Mouse (Mus musculus) adrenal gland, postnatal 4 days (tissue): ENCODE measurements at regions not wholly inside any gene's neighbourhood (a gene's known extent, or its start where the extent isn't known, plus 50 kb on each side); places are given as distances from the start of the nearest gene placed in this dataset.

ENCODE experiments used
- DNase-seq, 2 experiments: peaks; one replicate each; pipeline ENCODE4 v3.0.0; 2021 to 2022; ENCODE audit warnings: low spot score in 2 of 2, mixed read lengths in 2 of 2

DNA sequence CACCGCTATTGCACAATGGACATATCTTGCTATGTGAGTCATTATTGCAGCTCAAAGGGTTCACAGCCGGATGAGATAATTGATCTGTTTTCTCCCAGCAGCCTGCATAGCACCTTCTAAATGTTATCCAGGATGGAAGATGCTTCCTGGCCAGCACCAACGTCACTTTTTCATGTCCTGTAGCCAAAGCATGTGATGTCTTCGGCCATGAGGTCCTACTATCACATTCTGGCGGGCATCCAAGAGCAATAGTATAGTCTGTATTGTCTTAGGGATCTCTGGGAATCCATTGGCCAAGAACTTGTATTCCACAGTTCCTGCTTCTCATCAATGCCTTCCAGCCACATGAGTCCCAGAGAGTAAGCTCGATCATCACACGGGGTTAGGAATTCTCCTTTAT, 70.6 kb downstream of the Npy start:
- no peak for DNase-seq

DNA sequence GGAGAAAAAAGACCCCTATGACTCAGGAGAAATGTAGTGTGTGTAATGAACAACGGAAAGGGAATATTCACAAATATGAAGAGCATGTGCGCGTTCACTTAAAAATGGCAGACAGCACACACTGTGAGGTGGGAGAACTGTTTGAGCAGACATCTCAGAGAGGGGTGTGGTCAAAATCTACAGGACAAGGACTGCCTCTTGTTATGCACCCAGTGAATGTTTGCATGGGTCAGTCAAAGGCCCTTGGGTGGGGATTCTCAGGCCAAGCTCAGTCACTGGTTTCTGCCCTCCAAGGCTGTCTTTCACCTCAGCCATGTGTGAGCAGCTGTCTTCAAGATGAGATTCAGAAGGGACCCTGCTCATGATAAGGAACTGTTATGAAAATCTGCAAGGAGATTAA, 76.6 kb downstream of the Npy start:
- no peak for DNase-seq

DNA sequence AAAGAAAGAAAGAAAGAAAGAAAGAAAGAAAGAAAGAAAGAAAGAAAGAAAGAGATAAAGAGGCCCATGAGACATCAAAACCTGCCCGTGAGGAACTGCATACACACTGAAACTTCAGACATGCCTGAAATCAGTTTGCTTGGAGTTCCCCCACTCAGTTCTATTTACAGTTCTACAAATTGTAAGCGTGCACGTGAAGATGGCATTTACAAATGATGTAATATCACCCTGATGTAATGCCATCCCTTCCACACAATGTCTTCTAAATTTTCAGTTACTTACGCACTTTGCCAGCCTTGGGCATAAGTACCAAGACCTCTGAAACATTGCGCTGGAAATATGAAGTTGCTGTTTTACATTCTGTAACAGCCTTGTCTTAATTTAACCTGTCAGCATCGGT, 79.0 kb downstream of the Npy start:
- no peak for DNase-seq

DNA sequence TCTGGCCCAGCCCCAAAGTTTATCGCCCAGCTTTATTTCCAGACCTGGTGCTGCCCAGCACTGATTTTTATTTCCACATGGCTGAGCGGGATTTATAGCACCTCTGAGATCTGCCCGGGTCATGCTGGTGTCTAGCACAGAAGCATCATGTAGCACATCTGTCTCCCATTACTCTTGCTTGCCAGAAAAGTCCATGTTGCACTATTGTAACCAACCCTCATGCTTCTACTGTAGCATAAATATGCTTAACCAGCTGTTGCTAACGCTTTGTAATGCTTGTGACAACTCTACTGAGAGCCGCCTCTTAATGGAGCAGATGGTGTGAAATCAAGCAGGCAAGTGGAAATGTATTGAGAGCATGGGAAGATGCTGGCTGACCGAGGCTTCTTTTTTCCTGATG, 81.5 kb downstream of the Npy start:
- no peak for DNase-seq

DNA sequence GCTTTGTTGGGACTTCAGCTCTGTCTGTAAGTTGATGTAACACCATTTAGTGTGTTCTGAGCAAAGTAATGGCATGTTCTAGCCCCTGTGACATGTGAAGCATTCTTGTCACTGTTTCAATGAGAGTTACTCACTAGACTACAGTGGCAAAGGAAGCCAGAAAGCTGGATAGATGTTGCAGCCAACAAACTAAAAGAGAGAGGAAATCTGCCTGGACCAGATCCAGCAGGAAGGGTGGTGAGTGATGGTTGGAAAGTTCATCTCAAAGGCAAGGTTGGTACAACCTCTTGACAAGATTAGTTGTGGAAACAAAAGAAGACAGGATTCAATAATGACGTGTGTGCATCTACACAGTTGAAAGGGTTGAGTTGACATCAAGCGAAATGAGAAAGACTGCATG, 83.9 kb downstream of the Npy start:
- DNase-seq: no peak

DNA sequence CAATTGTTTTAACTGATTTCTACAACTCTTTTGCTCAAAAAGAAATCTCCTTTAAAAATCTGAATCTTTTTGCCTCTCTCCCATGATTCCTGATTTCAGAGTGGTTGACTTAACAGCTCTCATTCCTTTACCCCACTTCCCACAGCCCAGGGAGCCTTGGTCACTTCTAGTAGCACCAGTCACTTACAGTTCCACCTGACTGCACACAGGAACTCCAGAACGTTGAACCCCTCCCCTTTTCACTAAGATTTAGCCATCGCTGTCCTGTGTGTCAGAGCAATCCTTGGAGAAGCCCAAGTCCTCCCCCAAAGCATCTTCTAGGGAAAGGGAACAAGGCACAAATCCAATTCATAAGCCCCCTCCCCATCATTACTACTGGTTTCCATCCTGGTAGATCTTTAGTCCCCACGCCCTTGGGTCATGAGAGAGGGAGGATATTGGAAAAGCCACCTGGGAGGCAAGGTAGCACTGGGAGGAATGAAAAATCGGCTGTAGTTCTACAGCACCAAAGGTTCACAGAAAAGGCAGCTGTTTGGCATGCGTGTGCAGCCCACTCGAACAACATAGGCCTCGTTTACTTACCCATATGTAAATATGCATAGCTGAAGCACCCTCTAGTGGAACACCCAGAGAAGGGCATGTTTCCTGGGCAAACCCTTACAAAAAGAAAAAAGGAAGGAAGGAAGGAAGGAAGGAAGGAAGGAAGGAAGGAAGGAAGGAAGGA, 96.7 kb downstream of the Npy start:
- DNase-seq: no peak

DNA sequence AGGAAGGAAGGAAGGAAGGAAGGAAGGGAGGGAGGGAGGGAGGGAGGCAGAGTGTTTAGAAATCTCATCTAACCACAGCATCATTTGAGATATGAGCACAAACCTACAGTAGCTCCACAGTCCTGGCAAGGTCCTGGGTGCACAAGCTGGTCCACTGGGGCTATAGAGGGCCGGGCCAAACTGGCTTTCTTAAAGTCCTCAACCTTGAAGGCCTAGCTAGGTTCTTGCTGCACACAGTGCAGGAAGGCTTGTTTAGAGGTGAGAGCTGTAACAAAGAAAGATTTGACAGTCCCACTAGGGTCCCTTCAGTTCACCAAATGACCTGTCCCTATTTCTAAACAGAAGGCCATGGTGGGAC, 97.3 kb downstream of the Npy start:
- no peak for DNase-seq

DNA sequence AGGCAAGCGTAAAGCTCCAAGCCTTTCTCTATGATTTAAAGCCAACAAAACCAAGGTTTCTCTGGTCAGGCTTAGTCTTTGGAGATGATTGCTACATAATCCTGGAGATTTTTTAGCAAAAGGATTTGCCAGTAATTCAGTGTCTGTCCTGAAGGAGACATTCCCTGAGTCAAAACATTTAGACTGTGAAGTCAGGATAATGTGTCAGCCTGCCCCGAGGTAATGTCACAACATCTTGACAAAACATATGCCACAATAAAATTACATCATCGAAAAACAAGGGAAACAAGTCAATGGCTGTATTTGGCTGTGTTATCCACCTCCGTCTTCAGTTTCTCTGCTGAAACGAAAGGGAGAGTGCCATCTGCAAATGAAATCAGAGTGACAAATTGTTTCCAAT, 101.8 kb downstream of the Npy start:
- no peak for DNase-seq

DNA sequence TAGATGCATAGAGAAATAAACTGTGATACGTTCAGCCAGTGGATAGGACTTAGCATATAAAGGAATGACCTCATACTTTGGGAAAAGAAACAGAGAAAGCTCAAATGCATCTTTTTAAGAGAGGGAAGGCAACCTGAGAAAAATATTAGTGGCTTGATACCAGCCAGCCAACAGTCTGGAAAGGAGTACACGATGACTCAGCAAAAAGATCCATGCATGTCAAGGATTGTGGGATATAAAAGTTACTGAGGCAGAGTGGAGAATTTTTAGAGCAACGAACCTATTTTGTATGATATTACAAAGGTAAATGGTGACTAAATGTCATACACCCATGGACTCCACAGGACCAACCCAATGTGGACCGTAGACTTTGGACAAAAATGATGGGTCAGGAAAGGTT, 105.6 kb downstream of the Npy start:
- no peak for DNase-seq

DNA sequence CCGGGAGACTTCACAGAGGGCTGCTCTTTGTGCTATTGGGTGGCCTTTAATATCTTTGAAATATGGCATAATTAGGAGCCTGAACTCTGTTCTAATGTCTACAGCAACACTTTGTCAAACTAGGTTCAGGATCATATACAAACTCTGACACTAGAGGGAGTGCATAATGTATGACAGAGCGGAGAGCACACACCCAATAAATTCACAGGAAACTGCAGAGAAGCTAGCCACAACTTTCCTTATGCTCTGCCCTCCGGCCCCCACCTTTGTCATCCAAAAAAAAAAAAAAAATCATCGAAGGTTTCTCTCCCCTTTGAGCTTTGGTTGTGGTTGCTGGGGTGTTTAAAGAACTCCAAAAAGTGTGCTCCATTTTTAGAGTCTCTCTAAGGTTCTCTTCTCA, 107.6 kb downstream of the Npy start:
- DNase-seq: no peak

DNA sequence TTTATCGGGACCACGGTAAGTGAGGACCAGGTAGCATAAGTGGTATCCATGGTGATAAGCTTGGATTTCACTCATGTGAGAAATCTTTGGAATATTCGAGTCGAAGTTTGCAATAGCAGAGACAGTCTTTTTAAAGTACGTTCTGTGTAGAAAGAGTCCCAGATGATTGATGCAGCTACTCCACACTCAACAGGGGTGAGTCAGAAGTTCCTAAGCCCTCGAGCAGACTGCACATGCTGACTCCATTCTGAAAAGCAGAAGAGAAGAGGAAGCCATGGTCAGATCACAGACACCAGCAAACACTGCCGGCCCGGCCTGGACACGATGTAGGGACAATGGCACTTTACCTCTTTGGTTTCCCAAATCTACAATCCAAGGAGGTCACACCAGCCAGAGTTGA, 120.6 kb downstream of the Npy start:
- no peak for DNase-seq

DNA sequence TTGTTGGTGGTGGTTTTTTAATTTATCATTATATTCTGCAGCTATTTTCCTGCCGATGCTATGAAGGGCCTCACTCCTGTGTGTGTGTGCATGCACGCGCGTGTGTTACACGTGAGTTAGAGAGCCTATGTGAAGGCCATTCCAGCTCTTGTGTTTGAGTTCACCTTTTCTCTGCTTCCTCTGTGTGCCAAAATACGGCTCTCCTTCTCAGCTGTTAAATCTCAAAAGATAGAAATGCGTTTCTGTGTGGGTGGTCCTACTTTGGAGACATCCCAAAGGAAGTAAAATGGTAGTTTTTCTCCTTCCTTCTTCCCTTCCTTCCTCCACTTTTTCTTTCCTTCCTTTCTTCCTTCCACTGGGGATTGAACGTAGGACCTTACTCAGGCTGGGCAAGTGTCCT, 136.4 kb downstream of the Npy start:
- no peak for DNase-seq

DNA sequence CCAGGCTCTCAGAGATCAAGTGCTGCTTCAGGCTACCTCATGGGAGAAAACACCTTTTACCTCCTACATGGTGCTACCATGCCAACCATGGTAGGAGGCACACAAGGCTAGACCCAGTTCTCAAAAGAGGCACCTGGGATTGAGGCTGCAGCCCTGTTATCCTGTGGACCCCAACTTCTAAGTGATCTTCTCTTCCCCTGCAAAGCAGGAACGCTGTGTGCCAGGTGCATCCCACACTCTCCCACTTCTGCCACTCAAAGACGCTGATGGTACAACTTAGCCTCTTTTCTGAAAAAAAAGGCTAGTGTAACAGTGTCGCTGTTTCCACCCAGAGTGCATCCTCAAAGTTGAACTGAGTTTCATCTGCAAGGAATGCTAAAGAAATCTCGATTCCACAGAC, 138.7 kb downstream of the Npy start:
- DNase-seq: no peak

DNA sequence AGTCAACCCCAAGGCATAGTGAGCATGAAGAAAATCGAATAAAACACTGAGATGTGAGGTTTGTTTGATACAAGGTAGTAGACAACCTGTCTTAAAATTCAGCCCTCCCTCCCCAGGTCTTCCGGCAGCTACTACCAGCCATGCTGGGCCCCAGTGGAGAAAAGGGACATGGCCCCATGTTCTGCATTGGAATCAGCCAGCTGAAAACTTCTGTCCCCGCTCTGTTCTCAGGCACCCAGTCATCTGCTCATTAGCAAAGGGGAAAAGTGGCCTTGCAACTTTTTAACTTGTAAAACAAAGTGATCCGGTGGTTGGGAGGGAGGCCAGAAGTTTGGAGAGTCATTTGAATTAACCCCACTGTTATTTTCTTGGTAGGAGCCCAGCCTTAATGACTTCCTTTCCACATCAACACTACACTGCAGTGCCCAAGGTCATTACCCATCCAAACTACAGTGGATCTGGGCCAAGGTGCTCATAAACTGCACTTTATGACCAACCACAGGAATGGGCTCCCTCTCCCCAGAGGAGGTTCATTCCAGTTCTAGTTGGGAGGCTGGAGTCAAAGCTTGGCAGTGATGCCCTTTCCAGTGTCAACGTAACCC, 143.5 kb downstream of the Npy start:
- DNase-seq: no peak

DNA sequence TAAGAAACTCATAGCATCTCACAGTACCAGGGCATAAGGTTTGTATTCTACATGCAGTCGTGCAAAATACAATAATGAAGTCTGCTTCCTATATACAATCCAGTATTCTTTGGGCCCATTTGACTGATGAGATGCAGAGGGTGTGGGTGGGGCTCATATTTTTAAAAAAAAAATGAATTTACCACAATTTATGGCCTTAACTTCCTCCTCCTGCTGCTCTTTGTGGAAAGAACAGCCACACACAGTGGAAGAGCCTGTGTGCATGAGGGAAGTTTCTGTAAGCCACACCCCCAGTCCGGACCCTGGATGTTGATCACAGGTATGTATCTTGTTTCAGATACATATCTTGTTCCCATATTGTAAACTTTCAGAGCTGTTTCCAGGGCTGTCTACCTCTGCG, 143.5 kb upstream of the Mpp6 start:
- DNase-seq: no peak

DNA sequence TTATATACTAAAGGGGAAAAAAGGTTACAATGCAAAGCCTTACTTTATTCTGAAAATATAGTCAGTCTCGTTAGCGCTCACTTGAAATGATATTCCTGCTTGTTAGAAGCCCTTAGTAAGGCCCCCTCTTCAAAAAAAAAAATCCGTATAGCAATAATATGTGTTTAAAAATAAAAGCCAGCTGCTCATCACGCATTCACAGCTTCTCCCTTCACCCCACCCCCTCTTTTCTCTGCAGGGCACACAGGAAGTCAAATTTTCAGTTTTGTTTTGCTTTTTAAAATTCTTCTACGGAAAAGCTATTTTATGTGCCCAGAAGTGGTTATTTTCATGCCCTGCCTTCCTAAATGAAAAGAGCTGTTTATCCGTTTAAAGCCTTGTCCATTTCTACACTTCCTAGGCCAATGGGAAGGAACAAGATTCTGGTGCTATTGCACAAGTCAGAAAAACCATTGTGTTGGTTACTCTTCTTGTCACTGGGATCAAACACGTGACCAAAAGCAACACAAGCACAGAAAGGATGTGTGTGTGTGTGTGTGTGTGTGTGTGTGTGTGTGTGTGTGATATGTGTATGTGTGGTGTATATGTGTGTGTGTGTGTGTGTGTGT, 136.7 kb upstream of the Mpp6 start:
- DNase-seq: no peak

DNA sequence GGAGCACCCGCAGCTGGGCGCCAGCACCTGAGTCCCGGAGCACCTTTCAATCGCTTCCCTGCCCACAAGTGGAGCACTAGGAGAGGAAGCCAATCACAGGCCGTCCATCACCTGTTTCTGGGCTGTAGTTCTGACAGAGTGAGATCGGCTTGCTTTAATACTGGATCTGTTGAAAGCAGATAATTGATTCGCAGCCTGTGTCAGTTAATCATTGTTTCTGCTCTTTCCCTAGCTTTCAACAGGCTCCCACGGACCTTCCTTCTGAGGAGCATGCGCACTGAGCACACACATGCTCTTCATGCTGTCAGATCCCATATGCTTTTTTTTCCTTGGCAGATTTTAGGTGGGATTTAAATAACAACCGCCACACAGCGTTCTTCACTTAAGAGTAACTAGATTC, 132.3 kb upstream of the Mpp6 start:
- DNase-seq: no peak

DNA sequence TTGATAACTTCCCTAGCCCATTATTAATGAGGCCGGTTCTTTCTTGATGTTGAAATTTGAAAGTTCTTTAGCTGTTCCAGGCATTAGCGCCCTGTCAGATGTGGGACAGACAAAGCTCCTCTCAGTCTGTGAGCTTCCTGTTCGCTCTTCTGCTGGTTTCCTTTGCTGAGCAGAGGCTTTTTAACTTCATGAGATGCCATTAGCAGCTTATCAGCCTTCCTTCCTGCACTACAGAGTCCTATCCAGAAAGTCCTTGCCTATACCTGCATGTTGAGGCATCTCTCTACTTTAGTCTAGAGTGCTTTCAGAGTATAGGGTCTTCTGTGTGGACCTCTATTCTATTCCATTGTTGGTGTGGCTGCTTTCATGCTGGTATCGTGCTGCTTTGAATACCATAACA, 126.3 kb upstream of the Mpp6 start:
- DNase-seq: no peak

DNA sequence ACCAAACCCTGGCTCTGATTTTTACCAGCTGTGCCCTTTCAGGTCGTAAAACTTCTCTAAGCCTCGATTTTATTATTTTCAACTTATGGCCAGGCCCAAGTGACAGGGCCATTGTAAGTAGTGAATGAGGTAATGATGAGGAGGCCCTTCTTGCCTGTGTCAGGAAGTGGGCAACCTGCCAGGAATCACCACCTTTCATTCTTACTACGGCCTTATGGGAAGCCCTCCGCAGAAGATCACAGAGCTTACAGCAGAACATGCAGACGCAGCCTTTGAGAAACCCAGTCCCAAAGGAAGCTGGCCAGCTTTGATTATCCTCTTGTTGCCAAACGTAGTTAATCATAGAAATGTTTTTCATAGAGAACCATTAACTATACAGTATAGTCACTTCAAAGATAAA, 124.9 kb upstream of the Mpp6 start:
- DNase-seq: no peak

DNA sequence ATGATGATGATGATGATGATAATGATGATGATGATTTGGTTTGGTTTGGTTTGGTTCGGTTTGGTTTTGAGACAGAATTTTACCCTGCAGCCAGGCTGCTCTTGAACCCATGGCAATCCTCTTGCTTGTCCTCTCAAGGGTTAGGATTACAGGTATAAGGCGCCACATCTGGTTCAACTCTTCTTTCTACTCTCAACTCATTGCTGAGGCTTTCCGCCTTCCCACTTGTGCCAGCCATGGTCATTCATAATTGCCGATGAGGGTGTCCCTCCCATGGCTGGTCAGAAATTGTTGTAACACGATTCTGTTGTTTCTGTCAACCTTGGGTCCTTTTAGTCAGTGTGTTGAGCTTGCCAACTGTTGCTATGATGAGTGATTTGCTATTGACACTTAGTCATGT, 122.9 kb upstream of the Mpp6 start:
- DNase-seq: no peak

DNA sequence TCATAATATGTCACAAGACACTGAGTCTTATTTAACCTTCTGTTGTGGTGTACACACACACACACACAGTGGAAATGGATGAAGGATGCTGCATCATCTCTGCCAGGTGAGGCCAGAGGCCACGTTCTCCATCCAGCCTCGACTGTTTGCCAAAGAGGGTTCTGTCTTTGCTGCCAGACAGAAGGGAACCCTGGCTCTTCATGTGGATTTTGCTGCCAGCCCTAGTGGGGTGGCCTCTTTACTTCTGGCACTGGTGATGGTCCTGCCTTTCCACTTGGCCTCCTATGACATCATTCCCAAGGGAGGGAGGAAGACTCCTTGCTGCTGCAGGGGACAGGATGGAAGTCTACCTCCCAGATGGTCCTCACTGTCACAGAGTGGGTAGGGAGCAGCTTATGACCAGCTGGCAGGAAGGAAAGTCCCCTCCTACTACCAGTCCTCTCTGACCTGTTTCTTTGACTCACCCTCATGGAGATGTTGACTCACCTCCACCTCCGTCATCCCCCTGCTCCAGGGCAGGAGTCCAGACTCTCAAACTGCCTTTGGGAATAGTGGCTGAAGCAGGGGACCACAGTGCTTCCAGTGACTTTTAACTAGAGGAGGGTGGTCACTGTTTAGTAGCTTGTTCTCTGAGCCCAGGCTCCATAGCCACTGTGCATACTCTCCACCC, 122.4 kb upstream of the Mpp6 start:
- DNase-seq: no peak
